Mouse (Mus musculus) embryonic fibroblast, embryonic 13.5 days (primary cell): ENCODE data around the gene Zfp771.

ENCODE experiments used
- CTCF ChIP-seq: IDR thresholded peaks from 2 replicates; pipeline ENCODE4 v1.5.1; 2011; ENCODE audit warnings: mild to moderate bottlenecking, control low read depth, low read length, moderate library complexity, borderline replicate concordance; ENCODE audit not compliant: insufficient read depth
- POLR2A ChIP-seq: IDR thresholded peaks from 2 replicates; pipeline ENCODE4 v1.6.1; 2011; ENCODE audit warnings: low read depth, mild to moderate bottlenecking, control low read depth, low read length, moderate library complexity

DNA sequence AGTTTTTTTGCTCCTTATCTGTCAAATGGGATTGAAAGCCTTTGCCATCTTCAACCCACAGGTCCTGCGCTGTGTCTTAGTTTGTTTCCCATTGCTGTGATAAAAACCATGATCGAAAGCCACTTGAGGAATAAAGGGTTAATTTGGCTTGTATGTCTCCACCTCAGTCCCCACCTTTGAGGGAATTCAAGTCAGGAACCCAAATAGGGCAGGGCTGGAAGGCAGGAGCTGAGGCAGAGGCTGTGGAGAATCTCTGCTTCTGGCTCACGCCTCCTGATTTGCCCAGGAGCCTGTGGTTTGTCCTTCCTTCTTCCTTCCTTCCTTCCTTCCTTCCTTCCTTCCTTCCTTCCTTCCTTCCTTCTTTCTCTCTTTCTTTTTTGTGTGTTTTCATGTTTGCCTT, 21.0 kb upstream of the Zfp771 start:
- TF ChIP-seq POLR2A (no peak), CTCF (no peak)
